Mouse (Mus musculus): ENCODE data around the gene Prkcg. TPM values are rescaled to one million over a fixed set of nuclear protein-coding genes. Genes with fewer than 3 reads are reported as not detected.
"Not testable (repeated sequence)": the region's sequence is repeated elsewhere in the genome, so short reads cannot be mapped to it uniquely, and the experiment has no call there.

Prkcg gene
- polyA plus RNA-seq, 2 experiments: 0.06 TPM; not detected in 1

DNA sequence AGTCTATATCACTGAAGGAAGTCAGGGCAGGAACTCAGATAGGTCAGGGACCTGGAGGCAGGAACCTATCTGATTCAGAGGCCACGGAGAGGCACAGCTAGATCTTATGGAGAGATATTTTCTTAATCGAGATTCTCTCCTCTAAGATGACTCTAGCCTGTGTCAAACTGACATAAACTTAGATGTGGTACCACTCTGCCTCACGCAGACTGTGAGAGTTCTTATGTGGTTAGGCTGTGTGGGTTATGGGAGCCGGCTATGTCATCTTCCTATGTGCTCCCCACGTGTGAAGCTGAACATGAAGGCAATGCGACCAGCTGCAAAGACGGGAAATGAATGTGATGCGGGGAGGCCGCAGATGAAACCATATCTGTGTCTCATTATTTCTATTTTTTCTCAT lies 16.8 kb upstream of the Prkcg start:
- DNase-seq (ENCODE audit: low read depth in 3 of 3, low spot score in 3 of 3) (no peak), ATAC-seq (ENCODE audit: insufficient read depth) (no peak)
- Histone ChIP-seq H3K9me3 (ENCODE audit: control insufficient read depth, low read length) (no peaks in the 10 kb centered on the region), H3K4me1 (replicated peaks; ENCODE audit: control insufficient read depth in 2 of 2, insufficient read depth in 2 of 2, low read length in 1 of 2) (no peaks in the 10 kb centered on the region), H3K36me3 (replicated peaks; ENCODE audit: control insufficient read depth, insufficient read depth, low read depth) (no peaks in the 10 kb centered on the region), H3K27ac (no peak overlapping the region), H3K4me3 (ENCODE audit: insufficient read depth in 1 of 2, low read depth in 2 of 2, low read length in 2 of 2) (no peak overlapping the region), H3K4me2 (ENCODE audit: low read depth) (no peak overlapping the region), H3K9ac (replicated peaks) (no peak overlapping the region), H3K27me3 (ENCODE audit: control insufficient read depth, insufficient read depth, low read length) (no peaks in the 10 kb centered on the region)
- no peak for TF ChIP-seq CTCF (IDR thresholded peaks at IDR 0.05; ENCODE audit: low read depth)
- TF ChIP-seq EP300 (IDR thresholded peaks at IDR 0.05; ENCODE audit: low read depth): no peak
- WGBS (ENCODE audit: insufficient replicate concordance): 60% methylated on average over 9 of the region's 9 CpGs

DNA sequence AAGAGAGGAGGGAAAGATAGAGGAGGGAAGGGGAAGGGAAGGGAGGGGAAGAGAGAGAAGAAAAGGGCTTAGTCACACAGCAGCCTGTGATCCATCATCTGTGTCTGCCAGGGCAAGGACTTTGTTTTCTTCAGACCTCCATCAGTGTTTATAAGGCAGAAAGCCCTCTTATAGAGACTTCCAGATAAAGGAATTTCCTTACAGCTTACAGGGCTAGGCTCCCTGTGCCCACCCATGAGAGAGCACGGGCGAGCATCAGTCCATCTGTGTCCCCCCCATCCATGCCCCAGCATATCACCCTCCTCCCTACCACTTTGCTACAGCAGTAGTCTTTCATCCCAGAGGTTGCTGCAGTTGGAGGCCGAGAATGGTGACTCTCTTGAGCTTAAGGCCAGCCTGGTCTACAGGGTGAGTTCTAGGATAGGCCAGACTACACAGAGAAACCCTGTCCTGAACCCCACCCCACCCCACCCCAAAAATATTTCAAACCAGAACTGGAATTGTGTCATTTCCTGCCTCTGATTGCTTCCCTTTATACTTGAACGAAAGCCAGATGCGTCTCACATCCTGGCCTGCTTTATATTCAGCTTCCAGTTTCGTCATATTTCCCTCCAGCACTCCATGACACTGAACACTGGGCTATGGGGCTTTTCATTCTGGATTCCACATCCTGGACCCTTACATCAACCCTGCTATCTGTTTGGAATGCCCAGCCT lies 13.4 kb upstream of the Prkcg start:
- H3K27me3 ChIP-seq (ENCODE audit: control insufficient read depth, insufficient read depth, low read length): no peaks in the 10 kb centered on the region
- TF ChIP-seq EP300 (IDR thresholded peaks at IDR 0.05; ENCODE audit: low read depth) (no peak), CTCF (IDR thresholded peaks at IDR 0.05; ENCODE audit: low read depth) (no peak)
- no peaks in the 10 kb centered on the region for H3K9me3 ChIP-seq (ENCODE audit: control insufficient read depth, low read length)
- no peaks in the 10 kb centered on the region for H3K36me3 ChIP-seq (replicated peaks; ENCODE audit: control insufficient read depth, insufficient read depth, low read depth)
- no peak overlapping the region for H3K4me2 ChIP-seq (ENCODE audit: low read depth)
- H3K27ac ChIP-seq: no peak overlapping the region
- H3K4me1 ChIP-seq (replicated peaks; ENCODE audit: control insufficient read depth in 2 of 2, insufficient read depth in 2 of 2, low read length in 1 of 2): no peaks in the 10 kb centered on the region
- H3K9ac ChIP-seq (replicated peaks): no peak overlapping the region
- no peak overlapping the region for H3K4me3 ChIP-seq (ENCODE audit: insufficient read depth in 1 of 2, low read depth in 2 of 2, low read length in 2 of 2)
- 37% methylated on average over 6 of the region's 6 CpGs for WGBS (ENCODE audit: insufficient replicate concordance)
- no peak for DNase-seq (ENCODE audit: low read depth in 3 of 3, low spot score in 3 of 3)
- ATAC-seq (ENCODE audit: insufficient read depth): no peak

DNA sequence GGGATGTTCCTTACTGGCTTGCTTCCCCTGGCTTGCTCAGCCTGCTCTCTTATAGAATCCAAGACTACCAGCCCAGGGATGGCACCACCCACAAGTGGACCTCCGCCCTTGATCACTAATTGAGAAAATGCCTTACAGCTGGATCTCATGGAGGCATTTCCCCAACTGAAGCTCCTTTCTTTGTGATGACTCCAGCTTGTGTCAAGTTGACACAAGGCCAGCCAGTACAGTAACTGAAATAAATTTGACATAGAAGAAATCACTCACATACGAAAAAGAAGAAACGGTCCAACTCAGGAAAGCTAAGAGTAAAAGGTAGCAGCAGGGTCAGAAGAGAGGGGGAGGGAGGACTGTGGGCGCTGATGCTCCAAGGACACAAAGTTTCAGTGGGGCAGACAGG lies 12.2 kb upstream of the Prkcg start:
- H3K4me2 ChIP-seq (ENCODE audit: low read depth); DNase-seq (ENCODE audit: low read depth in 3 of 3, low spot score in 3 of 3); H3K4me3 ChIP-seq (ENCODE audit: insufficient read depth in 1 of 2, low read depth in 2 of 2, low read length in 2 of 2); ATAC-seq (ENCODE audit: insufficient read depth); H3K9me3 ChIP-seq (ENCODE audit: control insufficient read depth, low read length); H3K27me3 ChIP-seq (ENCODE audit: control insufficient read depth, insufficient read depth, low read length); H3K36me3 ChIP-seq (replicated peaks; ENCODE audit: control insufficient read depth, insufficient read depth, low read depth); H3K9ac ChIP-seq (replicated peaks); H3K27ac ChIP-seq; H3K4me1 ChIP-seq (replicated peaks; ENCODE audit: control insufficient read depth in 2 of 2, insufficient read depth in 2 of 2, low read length in 1 of 2): not testable (repeated sequence)
- 54% methylated on average over 4 of the region's 4 CpGs for WGBS (ENCODE audit: insufficient replicate concordance)

DNA sequence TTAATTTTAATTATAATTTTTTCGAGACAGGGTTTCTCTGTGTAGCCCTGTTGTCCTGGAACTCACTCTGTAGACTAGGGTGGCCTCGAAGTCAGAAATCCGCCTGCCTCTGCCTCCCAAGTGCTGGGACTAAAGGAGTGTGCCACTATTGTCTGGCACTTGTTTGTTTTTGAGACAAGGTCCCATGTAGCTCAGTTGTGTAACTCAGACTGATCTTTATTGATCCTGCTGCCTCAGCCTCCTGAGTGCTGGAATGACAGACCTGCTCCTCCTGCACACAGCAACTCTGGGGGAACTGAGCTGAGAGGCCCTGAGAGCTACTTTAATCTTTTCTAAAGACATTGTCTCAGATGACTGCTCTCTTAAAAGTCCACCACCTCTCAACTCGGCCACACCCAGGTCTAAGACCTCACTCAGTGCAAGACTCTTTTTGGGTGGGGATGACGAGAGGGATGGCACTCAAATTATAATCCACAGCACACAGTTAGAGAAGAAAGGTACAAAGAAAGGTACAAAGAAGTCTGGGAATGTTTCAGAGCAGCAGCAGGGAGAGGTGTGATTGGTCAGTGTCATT lies 8.8 kb upstream of the Prkcg start:
- H3K4me1 ChIP-seq (replicated peaks; ENCODE audit: control insufficient read depth in 2 of 2, insufficient read depth in 2 of 2, low read length in 1 of 2): no peaks in the 10 kb centered on the region; a peak in 1 of 4 replicates
- no peaks in the 10 kb centered on the region for H3K36me3 ChIP-seq (replicated peaks; ENCODE audit: control insufficient read depth, insufficient read depth, low read depth)
- DNase-seq (ENCODE audit: low read depth in 3 of 3, low spot score in 3 of 3) (no peak), ATAC-seq (ENCODE audit: insufficient read depth) (no peak)
- H3K27me3 ChIP-seq (ENCODE audit: control insufficient read depth, insufficient read depth, low read length): no peaks in the 10 kb centered on the region
- H3K9ac ChIP-seq (replicated peaks): no peak overlapping the region
- no peaks in the 10 kb centered on the region for H3K9me3 ChIP-seq (ENCODE audit: control insufficient read depth, low read length)
- no peak overlapping the region for H3K27ac ChIP-seq
- no peak overlapping the region for H3K4me2 ChIP-seq (ENCODE audit: low read depth)
- TF ChIP-seq EP300 (IDR thresholded peaks at IDR 0.05; ENCODE audit: low read depth) (no peak), CTCF (IDR thresholded peaks at IDR 0.05; ENCODE audit: low read depth) (no peak)
- H3K4me3 ChIP-seq (ENCODE audit: insufficient read depth in 1 of 2, low read depth in 2 of 2, low read length in 2 of 2): no peak overlapping the region
- WGBS (ENCODE audit: insufficient replicate concordance): 44% methylated on average over 5 of the region's 5 CpGs

DNA sequence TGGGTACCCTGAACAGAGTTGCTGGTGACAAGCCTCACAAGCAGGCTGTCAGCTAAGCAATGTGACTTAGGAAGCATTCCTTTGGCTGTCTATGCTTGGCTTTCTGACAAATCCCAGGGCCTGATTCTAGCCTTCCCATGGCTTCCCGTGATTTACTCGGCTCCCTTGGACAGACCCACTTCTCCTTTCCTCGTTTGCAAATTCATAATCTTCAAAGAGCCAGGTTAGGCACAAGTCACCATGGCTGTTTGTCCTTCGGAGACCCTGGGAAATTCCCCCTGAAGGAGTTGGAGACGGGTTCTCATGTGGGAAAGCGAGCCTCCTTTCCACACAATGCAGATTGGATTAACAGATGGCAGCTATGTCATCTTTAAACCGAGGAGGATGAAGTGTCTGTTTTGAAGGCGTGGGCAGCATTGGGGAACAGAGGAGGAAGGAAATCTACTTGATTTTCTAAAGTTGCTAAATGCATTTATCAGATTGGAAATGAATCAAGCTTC lies 8.3 kb upstream of the Prkcg start:
- DNase-seq (ENCODE audit: low read depth in 3 of 3, low spot score in 3 of 3): no peak
- TF ChIP-seq EP300 (IDR thresholded peaks at IDR 0.05; ENCODE audit: low read depth): no peak
- no peak for TF ChIP-seq CTCF (IDR thresholded peaks at IDR 0.05; ENCODE audit: low read depth)
- H3K9me3 ChIP-seq (ENCODE audit: control insufficient read depth, low read length): no peaks in the 10 kb centered on the region
- no peaks in the 10 kb centered on the region for H3K27me3 ChIP-seq (ENCODE audit: control insufficient read depth, insufficient read depth, low read length)
- WGBS (ENCODE audit: insufficient replicate concordance): 35% methylated on average over 8 of the region's 8 CpGs
- H3K4me2 ChIP-seq (ENCODE audit: low read depth): no peak overlapping the region
- no peak overlapping the region for H3K9ac ChIP-seq (replicated peaks)
- no peaks in the 10 kb centered on the region for H3K36me3 ChIP-seq (replicated peaks; ENCODE audit: control insufficient read depth, insufficient read depth, low read depth)
- H3K27ac ChIP-seq: no peak overlapping the region
- no peaks in the 10 kb centered on the region; a peak in 1 of 4 replicates for H3K4me1 ChIP-seq (replicated peaks; ENCODE audit: control insufficient read depth in 2 of 2, insufficient read depth in 2 of 2, low read length in 1 of 2)
- no peak for ATAC-seq (ENCODE audit: insufficient read depth)
- no peak overlapping the region for H3K4me3 ChIP-seq (ENCODE audit: insufficient read depth in 1 of 2, low read depth in 2 of 2, low read length in 2 of 2)
